Mouse (Mus musculus): ENCODE results near the gene Lrrc59.
"Not testable (repeated sequence)": the region's sequence is repeated elsewhere in the genome, so short reads cannot be mapped to it uniquely, and the experiment has no call there.

Gene Lrrc59

GRCm38 (mm10) chr11:94630199-94631011, 838 bp downstream of the Lrrc59 start:
- peak; percentile 7 for DNase-seq (ENCODE audit: low read depth, low spot score)

GRCm38 (mm10) chr11:94631969-94632368, 2.4 kb downstream of the Lrrc59 start:
- no peak for DNase-seq (ENCODE audit: low read depth, low spot score)

GRCm38 (mm10) chr11:94632988-94633387, 3.4 kb downstream of the Lrrc59 start:
- DNase-seq (ENCODE audit: low read depth, low spot score), result no peak

GRCm38 (mm10) chr11:94634431-94634830, 4.9 kb downstream of the Lrrc59 start:
- no peak for DNase-seq (ENCODE audit: low read depth, low spot score)

- DNase-seq (ENCODE audit: low read depth, low spot score), result no peak
These were observed 15.1 kb downstream of the Lrrc59 start for GRCm38 (mm10) chr11:94644461-94645219.

- DNase-seq (ENCODE audit: low read depth, low spot score), result no peak
These were observed 16.9 kb downstream of the Lrrc59 start for GRCm38 (mm10) chr11:94646457-94646856.

- not testable (repeated sequence) for DNase-seq (ENCODE audit: low read depth, low spot score)
These were observed 21.7 kb downstream of the Lrrc59 start for GRCm38 (mm10) chr11:94651241-94651640.

- no peak for DNase-seq (ENCODE audit: low read depth, low spot score)
These were observed 23.4 kb downstream of the Lrrc59 start for GRCm38 (mm10) chr11:94652973-94653372.

GRCm38 (mm10) chr11:94653663-94654436, 24.3 kb downstream of the Lrrc59 start, which contains the start of the genes Mrpl27 and Eme1:
Gene Mrpl27, plus strand, starts transcription at chr11:94653767.
Gene Eme1, minus strand, starts transcription at chr11:94653964.
- DNase-seq (ENCODE audit: low read depth, low spot score), result peak; percentile 59

GRCm38 (mm10) chr11:94661344-94661743, 31.8 kb downstream of the Lrrc59 start:
- no peak for DNase-seq (ENCODE audit: low read depth, low spot score)

- DNase-seq (ENCODE audit: low read depth, low spot score), result no peak
These were observed 35.7 kb downstream of the Lrrc59 start for GRCm38 (mm10) chr11:94665281-94665680.

- DNase-seq (ENCODE audit: low read depth, low spot score), result no peak
These were observed 45.4 kb downstream of the Lrrc59 start for GRCm38 (mm10) chr11:94674984-94675383.

GRCm38 (mm10) chr11:94675446-94675845, 45.9 kb downstream of the Lrrc59 start:
- no peak for DNase-seq (ENCODE audit: low read depth, low spot score)

GRCm38 (mm10) chr11:94676308-94676707, 46.7 kb downstream of the Lrrc59 start:
- DNase-seq (ENCODE audit: low read depth, low spot score), result no peak

GRCm38 (mm10) chr11:94676754-94677606, 47.4 kb downstream of the Lrrc59 start, which contains the start of gene Xylt2:
Gene Xylt2, minus strand, starts transcription at chr11:94677515.
- DNase-seq (ENCODE audit: low read depth, low spot score), result peak; percentile 91

GRCm38 (mm10) chr11:94677607-94678145, 48.1 kb downstream of the Lrrc59 start:
- no peak for DNase-seq (ENCODE audit: low read depth, low spot score)

GRCm38 (mm10) chr11:94680639-94681038, 51.1 kb downstream of the Lrrc59 start:
- no peak for DNase-seq (ENCODE audit: low read depth, low spot score)

GRCm38 (mm10) chr11:94681640-94682039, 52.1 kb downstream of the Lrrc59 start:
- DNase-seq (ENCODE audit: low read depth, low spot score), result no peak

- no peak for DNase-seq (ENCODE audit: low read depth, low spot score)
These were observed 52.9 kb downstream of the Lrrc59 start for GRCm38 (mm10) chr11:94682427-94682826.

GRCm38 (mm10) chr11:94687178-94687577, 57.6 kb downstream of the Lrrc59 start:
- DNase-seq (ENCODE audit: low read depth, low spot score), result no peak
